Comparison of ENCODE assay signal across 17 mouse cellular contexts in genomic region chr9:43784841-43785240, GRCm38 (mm10). TPM values are rescaled to one million over a fixed set of nuclear protein-coding genes. Genes with fewer than 3 reads are reported as not detected.
A peak's percentile ranks its signal among the peaks of the same experiment; 100 is the strongest.
DNase-seq lines count a peak whose midpoint lies in the region; ATAC-seq and TF ChIP-seq lines count a peak whose summit lies in the region.
"Had no signal": no experiment of that assay in that cellular context is flagged by ENCODE, and none has a peak within 500 bp of the region (broad histone marks: within the 10 kb centered on the region; RNA-seq: fewer than 3 reads in every experiment).

No protein-coding gene starts in this region.

- H3K4me3 ChIP-seq in hindbrain, embryonic 13.5 days: no peak overlapping the region
- H3K4me3 ChIP-seq in hindbrain, embryonic 16.5 days (ENCODE audit: low read length): no peak overlapping the region
- no peak overlapping the region for H3K4me3 ChIP-seq in intestine, embryonic 16.5 days (ENCODE audit: low read length)
- H3K4me3 ChIP-seq in stomach, postnatal 0 days (ENCODE audit: low read depth, low read length): no peak overlapping the region
- H3K4me3 ChIP-seq: erythroblast, embryonic 14.5 days; liver, embryonic 15.5 days had no signal

- H3K4me2 ChIP-seq in hindbrain, embryonic 13.5 days: no peak overlapping the region
- H3K4me2 ChIP-seq in hindbrain, embryonic 16.5 days (ENCODE audit: low read length): no peak overlapping the region
- H3K4me2 ChIP-seq in intestine, embryonic 16.5 days (ENCODE audit: low read depth, low read length): no peak overlapping the region
- no peak overlapping the region for H3K4me2 ChIP-seq in stomach, postnatal 0 days (replicated peaks; ENCODE audit: low read depth)
- H3K4me2 ChIP-seq: liver, embryonic 15.5 days had no signal

- WGBS in hindbrain, embryonic 13.5 days: 72% methylated on average over 13 of the region's 13 CpGs
- 70% methylated on average over 13 of the region's 13 CpGs for WGBS in hindbrain, embryonic 16.5 days
- WGBS in intestine, embryonic 16.5 days: 54% methylated on average over 13 of the region's 13 CpGs
- WGBS in stomach, postnatal 0 days: 57% methylated on average over 12 of the region's 13 CpGs

- no peaks in the 10 kb centered on the region for H3K27me3 ChIP-seq in hindbrain, embryonic 13.5 days
- no peaks in the 10 kb centered on the region for H3K27me3 ChIP-seq in hindbrain, embryonic 16.5 days (replicated peaks; ENCODE audit: control insufficient read depth, insufficient read depth, low read length)
- H3K27me3 ChIP-seq in intestine, embryonic 16.5 days (replicated peaks; ENCODE audit: control insufficient read depth, insufficient read depth, low read length): no peaks in the 10 kb centered on the region
- no peaks in the 10 kb centered on the region for H3K27me3 ChIP-seq in stomach, postnatal 0 days (ENCODE audit: control insufficient read depth, insufficient read depth, low read length)
- H3K27me3 ChIP-seq: liver, embryonic 15.5 days had no signal

- H3K9me3 ChIP-seq in hindbrain, embryonic 13.5 days: no peaks in the 10 kb centered on the region
- H3K9me3 ChIP-seq in hindbrain, embryonic 16.5 days (ENCODE audit: control insufficient read depth, low read length): no peaks in the 10 kb centered on the region
- H3K9me3 ChIP-seq in intestine, embryonic 16.5 days (ENCODE audit: control insufficient read depth, low read length): no peaks in the 10 kb centered on the region
- H3K9me3 ChIP-seq in stomach, postnatal 0 days (ENCODE audit: control insufficient read depth, low read length): no peaks in the 10 kb centered on the region
- H3K9me3 ChIP-seq: liver, embryonic 15.5 days had no signal

- peak overlapping the region; percentile 6; the same call in 1 of the 2 replicates for H3K27ac ChIP-seq in hindbrain, embryonic 13.5 days
- H3K27ac ChIP-seq in hindbrain, embryonic 16.5 days (ENCODE audit: low read depth, low read length): no peak overlapping the region
- no peak overlapping the region for H3K27ac ChIP-seq in intestine, embryonic 16.5 days (ENCODE audit: low read length)
- peak overlapping the region; percentile 79 for H3K27ac ChIP-seq in stomach, postnatal 0 days (replicated peaks)
- H3K27ac ChIP-seq: liver, embryonic 15.5 days had no signal

- no peak for ATAC-seq in hindbrain, embryonic 13.5 days (ENCODE audit: low FRiP score)
- ATAC-seq in hindbrain, embryonic 16.5 days: no peak
- peak; percentile 65 for ATAC-seq in activated CD4-positive, CD25-positive, alpha-beta regulatory T cell, adult 4 months
- ATAC-seq in intestine, embryonic 16.5 days: peak; percentile 69
- 0 out of 2 replicates have a peak, but pooled peaks have one; percentile 38 for ATAC-seq in stomach, postnatal 0 days (ENCODE audit: low FRiP score, low TSS enrichment)

- DNase-seq in stomach, postnatal 0 days (ENCODE audit: low spot score): peak; percentile 56
- DNase-seq in left cerebral cortex, adult 8-10 months (ENCODE audit: low spot score in 2 of 2): no peak
- DNase-seq in embryo, embryonic 9.5 days (ENCODE audit: extremely low spot score): no peak
- DNase-seq: B cell, adult 2 months; cerebellum, adult 11 months; gastrocnemius, postnatal 14 days; heart, postnatal 36 days; kidney, adult 18-20 months; kidney, postnatal 36 days; lung, postnatal 14 days; thymus, postnatal 25 days had no signal

- peaks cover 71% of the 10 kb centered on the region for H3K4me1 ChIP-seq in hindbrain, embryonic 13.5 days (replicated peaks)
- H3K4me1 ChIP-seq in hindbrain, embryonic 16.5 days (ENCODE audit: control insufficient read depth, insufficient read depth, low read depth, low read length): peaks cover 14% of the 10 kb centered on the region
- H3K4me1 ChIP-seq in intestine, embryonic 16.5 days (ENCODE audit: control insufficient read depth, insufficient read depth, low read length): peaks cover 22% of the 10 kb centered on the region
- no peaks in the 10 kb centered on the region for H3K4me1 ChIP-seq in stomach, postnatal 0 days (replicated peaks; ENCODE audit: control insufficient read depth, insufficient read depth)
- H3K4me1 ChIP-seq: liver, embryonic 15.5 days had no signal

- no peak overlapping the region for H3K9ac ChIP-seq in hindbrain, embryonic 13.5 days
- no peak overlapping the region for H3K9ac ChIP-seq in hindbrain, embryonic 16.5 days (ENCODE audit: low read depth, low read length)
- no peak overlapping the region for H3K9ac ChIP-seq in intestine, embryonic 16.5 days (ENCODE audit: low read depth, low read length)
- H3K9ac ChIP-seq in stomach, postnatal 0 days (ENCODE audit: low read length): no peak overlapping the region
- H3K9ac ChIP-seq: liver, embryonic 15.5 days had no signal

- TF ChIP-seq EP300 in stomach, postnatal 0 days (optimal IDR thresholded peaks at IDR 0.05): no peak

- no peak for TF ChIP-seq CTCF in stomach, postnatal 0 days (IDR thresholded peaks at IDR 0.05; ENCODE audit: low read depth)

- H3K36me3 ChIP-seq in hindbrain, embryonic 13.5 days: no peaks in the 10 kb centered on the region
- H3K36me3 ChIP-seq in hindbrain, embryonic 16.5 days (ENCODE audit: control insufficient read depth, insufficient read depth, low read length): no peaks in the 10 kb centered on the region
- no peaks in the 10 kb centered on the region for H3K36me3 ChIP-seq in intestine, embryonic 16.5 days (ENCODE audit: control insufficient read depth, insufficient read depth, low read length)
- H3K36me3 ChIP-seq in stomach, postnatal 0 days (ENCODE audit: control insufficient read depth, insufficient read depth, low read length): no peaks in the 10 kb centered on the region
- H3K36me3 ChIP-seq: liver, embryonic 15.5 days had no signal

RNA-seq across cellular contexts. Expression of gene Nectin1, which starts 41.1 kb away (rescaled TPM):
- 13.6 and 13.8 TPM in 2 replicates for polyA plus RNA-seq in hindbrain, embryonic 13.5 days (2015; fragmentation: Nextera tagmentation; extraction: Ambion mirVana)
- polyA plus RNA-seq in hindbrain, embryonic 16.5 days (2015; fragmentation: Nextera tagmentation; extraction: Ambion mirVana): 12.9 and 15.5 TPM in 2 replicates
- 1 to 10 TPM; 1.2 to 1.5 TPM for polyA plus RNA-seq in activated CD4-positive, CD25-positive, alpha-beta regulatory T cell, adult 4 months (2017; shearing (Covaris generic))
- polyA plus RNA-seq in intestine, embryonic 16.5 days (2015; fragmentation: Nextera tagmentation; extraction: Ambion mirVana): 3.2 and 3.3 TPM in 2 replicates
- polyA plus RNA-seq in stomach, postnatal 0 days (2015; fragmentation: Nextera tagmentation; extraction: Ambion mirVana): 5.9 and 6.7 TPM in 2 replicates
- 10 to 100 TPM; 53.8 to 66.5 (median 60.4) TPM for total RNA-seq in left cerebral cortex, adult 8-10 months (2022)

Comparison
In these comparisons a context has a peak if more than half of its experiments do, and no peak if none do; other contexts are left out.
1. H3K27ac ChIP-seq: peak in hindbrain, embryonic 13.5 days (single experiment) and stomach, postnatal 0 days (single experiment); none in hindbrain, embryonic 16.5 days (single experiment) and intestine, embryonic 16.5 days (single experiment).
2. ATAC-seq: peak in activated CD4-positive, CD25-positive, alpha-beta regulatory T cell, adult 4 months (single experiment), intestine, embryonic 16.5 days (single experiment) and stomach, postnatal 0 days (single experiment); none in hindbrain, embryonic 13.5 days (single experiment) and hindbrain, embryonic 16.5 days (single experiment).